Mouse (Mus musculus) E14TG2a.4 (cell line): ENCODE results near the gene Cttnbp2.

Source experiments
- CTCF ChIP-seq: conservative IDR thresholded peaks from 2 replicates; pipeline ENCODE4 v1.5.1; 2014; ENCODE audit warnings: low read length
- NANOG ChIP-seq: IDR thresholded peaks from 2 replicates; pipeline ENCODE4 v1.6.1; 2014; ENCODE audit warnings: borderline replicate concordance, low read length, mixed read lengths

GRCm38 (mm10) chr6:18423112-18423511 is 91.5 kb downstream of the Cttnbp2 start:
- TF ChIP-seq CTCF, result no peak
- no peak for TF ChIP-seq NANOG
